In genomic region chr6:92752737-92753136, GRCm38 (mm10) we compare ENCODE assay signal across 29 mouse cellular contexts. TPM values are rescaled to one million over a fixed set of nuclear protein-coding genes. Genes with fewer than 3 reads are reported as not detected.
A peak's percentile ranks its signal among the peaks of the same experiment; 100 is the strongest.
DNase-seq lines count a peak whose midpoint lies in the region; ATAC-seq lines count a peak whose summit lies in the region.
"Had no signal": no experiment of that assay in that cellular context is flagged by ENCODE, and none has a peak within 500 bp of the region (broad histone marks: within the 10 kb centered on the region; RNA-seq: fewer than 3 reads in every experiment).

No protein-coding gene starts in this region.

- H3K4me2 ChIP-seq in hindbrain, embryonic 15.5 days = no peak overlapping the region
- H3K4me2 ChIP-seq in hindbrain, embryonic 11.5 days (replicated peaks; ENCODE audit: low read depth, low read length) = no peak overlapping the region
- H3K4me2 ChIP-seq in midbrain, embryonic 16.5 days (ENCODE audit: low read length) = no peak overlapping the region
- H3K4me2 ChIP-seq in midbrain, embryonic 13.5 days (replicated peaks) = no peak overlapping the region
- H3K4me2 ChIP-seq in forebrain, embryonic 16.5 days (ENCODE audit: low read length) = no peak overlapping the region
- H3K4me2 ChIP-seq: embryonic facial prominence, embryonic 13.5 days; intestine, embryonic 15.5 days; limb, embryonic 12.5 days; liver, embryonic 11.5 days; midbrain, embryonic 12.5 days had no signal

- H3K27me3 ChIP-seq in hindbrain, embryonic 15.5 days = no peaks in the 10 kb centered on the region
- H3K27me3 ChIP-seq in hindbrain, embryonic 11.5 days (ENCODE audit: control insufficient read depth, insufficient read depth, low read length) = no peaks in the 10 kb centered on the region
- no peaks in the 10 kb centered on the region for H3K27me3 ChIP-seq in midbrain, embryonic 16.5 days (ENCODE audit: control insufficient read depth, insufficient read depth, low read depth, low read length)
- no peaks in the 10 kb centered on the region for H3K27me3 ChIP-seq in midbrain, embryonic 13.5 days
- no peaks in the 10 kb centered on the region for H3K27me3 ChIP-seq in forebrain, embryonic 16.5 days (replicated peaks; ENCODE audit: control insufficient read depth, insufficient read depth, low read length)
- H3K27me3 ChIP-seq: embryonic facial prominence, embryonic 13.5 days; intestine, embryonic 15.5 days; limb, embryonic 12.5 days; midbrain, embryonic 12.5 days had no signal

- WGBS in hindbrain, embryonic 15.5 days = 76% methylated on average over 2 of the region's 2 CpGs
- 89% methylated on average over 2 of the region's 2 CpGs for whole genome bisulfite sequencing in hindbrain, embryonic 11.5 days
- WGBS in midbrain, embryonic 16.5 days = 63% methylated on average over 2 of the region's 2 CpGs
- WGBS in midbrain, embryonic 13.5 days = 90% methylated on average over 2 of the region's 2 CpGs
- 70% methylated on average over 2 of the region's 2 CpGs for WGBS in forebrain, embryonic 16.5 days

- H3K4me3 ChIP-seq in hindbrain, embryonic 15.5 days = no peak overlapping the region
- H3K4me3 ChIP-seq in hindbrain, embryonic 11.5 days (ENCODE audit: low read depth, low read length) = no peak overlapping the region
- H3K4me3 ChIP-seq in midbrain, embryonic 16.5 days (ENCODE audit: low read depth, low read length) = no peak overlapping the region
- H3K4me3 ChIP-seq in midbrain, embryonic 13.5 days (replicated peaks) = no peak overlapping the region
- no peak overlapping the region for H3K4me3 ChIP-seq in forebrain, embryonic 16.5 days (replicated peaks; ENCODE audit: low read length)
- H3K4me3 ChIP-seq: embryonic facial prominence, embryonic 13.5 days; erythroblast, embryonic 14.5 days; heart, embryonic 10.5 days; intestine, embryonic 15.5 days; limb, embryonic 12.5 days; midbrain, embryonic 12.5 days had no signal

- peak overlapping the region; percentile 3; the same call in 1 of the 2 replicates for H3K27ac ChIP-seq in hindbrain, embryonic 15.5 days (replicated peaks)
- no peak overlapping the region for H3K27ac ChIP-seq in hindbrain, embryonic 11.5 days (ENCODE audit: low read depth, low read length)
- H3K27ac ChIP-seq in midbrain, embryonic 16.5 days (ENCODE audit: low read length) = peak overlapping the region; percentile 57
- H3K27ac ChIP-seq in midbrain, embryonic 13.5 days = no peak overlapping the region
- H3K27ac ChIP-seq in forebrain, embryonic 16.5 days (ENCODE audit: low read length) = no peak overlapping the region
- H3K27ac ChIP-seq: embryonic facial prominence, embryonic 13.5 days; heart, embryonic 10.5 days; intestine, embryonic 15.5 days; limb, embryonic 12.5 days; macrophage; midbrain, embryonic 12.5 days had no signal

- H3K36me3 ChIP-seq in hindbrain, embryonic 15.5 days = no peaks in the 10 kb centered on the region
- H3K36me3 ChIP-seq in hindbrain, embryonic 11.5 days (ENCODE audit: control insufficient read depth, insufficient read depth, low read length) = no peaks in the 10 kb centered on the region
- H3K36me3 ChIP-seq in midbrain, embryonic 16.5 days (ENCODE audit: control insufficient read depth, insufficient read depth, low read length) = no peaks in the 10 kb centered on the region
- no peaks in the 10 kb centered on the region for H3K36me3 ChIP-seq in midbrain, embryonic 13.5 days
- H3K36me3 ChIP-seq in forebrain, embryonic 16.5 days (ENCODE audit: control insufficient read depth, insufficient read depth) = no peaks in the 10 kb centered on the region
- H3K36me3 ChIP-seq: embryonic facial prominence, embryonic 13.5 days; heart, embryonic 10.5 days; intestine, embryonic 15.5 days; limb, embryonic 12.5 days; midbrain, embryonic 12.5 days had no signal

- no peak overlapping the region for H3K9ac ChIP-seq in hindbrain, embryonic 15.5 days
- H3K9ac ChIP-seq in hindbrain, embryonic 11.5 days (ENCODE audit: low read depth, low read length) = no peak overlapping the region
- H3K9ac ChIP-seq in midbrain, embryonic 16.5 days (ENCODE audit: low read depth, low read length) = no peak overlapping the region
- H3K9ac ChIP-seq in midbrain, embryonic 13.5 days (replicated peaks) = no peak overlapping the region
- no peak overlapping the region for H3K9ac ChIP-seq in forebrain, embryonic 16.5 days (replicated peaks; ENCODE audit: low read depth, low read length)
- H3K9ac ChIP-seq: embryonic facial prominence, embryonic 13.5 days; intestine, embryonic 15.5 days; limb, embryonic 12.5 days; liver, postnatal 0 days; midbrain, embryonic 12.5 days had no signal

- H3K9me3 ChIP-seq in hindbrain, embryonic 15.5 days = no peaks in the 10 kb centered on the region
- no peaks in the 10 kb centered on the region for H3K9me3 ChIP-seq in hindbrain, embryonic 11.5 days (ENCODE audit: control insufficient read depth, low read length)
- no peaks in the 10 kb centered on the region for H3K9me3 ChIP-seq in midbrain, embryonic 16.5 days (replicated peaks; ENCODE audit: control insufficient read depth, low read length, poor library complexity, severe bottlenecking)
- no peaks in the 10 kb centered on the region for H3K9me3 ChIP-seq in midbrain, embryonic 13.5 days
- no peaks in the 10 kb centered on the region for H3K9me3 ChIP-seq in forebrain, embryonic 16.5 days (ENCODE audit: control insufficient read depth, low read length)
- H3K9me3 ChIP-seq: embryonic facial prominence, embryonic 13.5 days; heart, embryonic 10.5 days; intestine, embryonic 15.5 days; limb, embryonic 12.5 days; midbrain, embryonic 12.5 days had no signal

- ATAC-seq in hindbrain, embryonic 15.5 days (ENCODE audit: low FRiP score, low read depth) = peak; percentile 69
- no peak for ATAC-seq in hindbrain, embryonic 11.5 days (ENCODE audit: low FRiP score)
- ATAC-seq in midbrain, embryonic 16.5 days = peak; percentile 73; the same call in 1 of the 2 replicates
- ATAC-seq in midbrain, embryonic 13.5 days = no peak
- ATAC-seq in forebrain, embryonic 16.5 days = peak; percentile 64
- ATAC-seq: intestine, embryonic 15.5 days; liver, postnatal 0 days; lung, postnatal 0 days had no signal

- peaks cover 6% of the 10 kb centered on the region; the same call in 1 of the 2 replicates for H3K4me1 ChIP-seq in hindbrain, embryonic 15.5 days (replicated peaks)
- no peaks in the 10 kb centered on the region for H3K4me1 ChIP-seq in hindbrain, embryonic 11.5 days (replicated peaks; ENCODE audit: control insufficient read depth, insufficient read depth, low read length)
- H3K4me1 ChIP-seq in midbrain, embryonic 16.5 days (ENCODE audit: control insufficient read depth, insufficient read depth, low read length) = peaks cover 7% of the 10 kb centered on the region
- H3K4me1 ChIP-seq in midbrain, embryonic 13.5 days (replicated peaks) = peaks cover 6% of the 10 kb centered on the region; the same call in 1 of the 2 replicates
- H3K4me1 ChIP-seq in forebrain, embryonic 16.5 days (replicated peaks; ENCODE audit: control insufficient read depth, insufficient read depth, low read length) = no peaks in the 10 kb centered on the region; the same call in 1 of the 2 replicates
- H3K4me1 ChIP-seq: limb, embryonic 12.5 days; midbrain, embryonic 12.5 days had no signal

- no peak for DNase-seq in hindbrain, embryonic 11.5 days (ENCODE audit: low spot score)
- DNase-seq in brain, adult 2 months (ENCODE audit: low read depth, low spot score) = peak; percentile 72
- DNase-seq in layer of hippocampus, adult 18-20 months (ENCODE audit: low spot score in 2 of 2) = no peak
- no peak for DNase-seq in adrenal gland, postnatal 25 days
- DNase-seq: adrenal gland, postnatal 36 days; cerebellum, adult 2 months; cerebellum, postnatal 36 days; embryo, embryonic 11 days; gastrocnemius, postnatal 10 days; heart, postnatal 4 days; kidney, adult 8-10 months; kidney, postnatal 10 days; liver, postnatal 0 days; thymus, postnatal 14 days had no signal

RNA-seq across cellular contexts. Expression of gene Prickle2, which starts 46.8 kb away (rescaled TPM):
- polyA plus RNA-seq in hindbrain, embryonic 15.5 days (2015; fragmentation: Nextera tagmentation; extraction: Ambion mirVana) = 15.2 and 16.1 TPM in 2 replicates
- 9.6 and 10.0 TPM in 2 replicates for polyA plus RNA-seq in hindbrain, embryonic 11.5 days (2014; fragmentation: Nextera tagmentation; extraction: Ambion mirVana)
- polyA plus RNA-seq in midbrain, embryonic 16.5 days (2015; fragmentation: Nextera tagmentation; extraction: Ambion mirVana) = 15.9 and 16.5 TPM in 2 replicates
- polyA plus RNA-seq in midbrain, embryonic 13.5 days (2015; fragmentation: Nextera tagmentation; extraction: Ambion mirVana) = 12.3 and 13.1 TPM in 2 replicates
- 9.0 and 11.9 TPM in 2 replicates for polyA plus RNA-seq in forebrain, embryonic 16.5 days (2015; fragmentation: Nextera tagmentation; extraction: Ambion mirVana)
- 100 to 1,000 TPM; 196 to 215 TPM for total RNA-seq in layer of hippocampus, adult 18-20 months (2021)
- 8.3 and 9.5 TPM in 2 replicates for total RNA-seq in adrenal gland, postnatal 25 days (2021)
- total RNA-seq: granulocyte monocyte progenitor cell, adult 5-6 weeks; MEL had no signal
- polyA plus RNA-seq: erythroblast, embryonic 14.5 days had no signal

Comparison
In these comparisons a context has a peak if more than half of its experiments do, and no peak if none do; other contexts are left out.
1. ATAC-seq: peak in hindbrain, embryonic 15.5 days (single experiment), midbrain, embryonic 16.5 days (single experiment) and forebrain, embryonic 16.5 days (single experiment); none in hindbrain, embryonic 11.5 days (single experiment) and midbrain, embryonic 13.5 days (single experiment).
2. H3K27ac ChIP-seq: peak in hindbrain, embryonic 15.5 days (single experiment) and midbrain, embryonic 16.5 days (single experiment); none in hindbrain, embryonic 11.5 days (single experiment), midbrain, embryonic 13.5 days (single experiment) and forebrain, embryonic 16.5 days (single experiment).